Mouse (Mus musculus): ENCODE measurements around the gene 5730409E04Rik.

5730409E04Rik gene

DNA sequence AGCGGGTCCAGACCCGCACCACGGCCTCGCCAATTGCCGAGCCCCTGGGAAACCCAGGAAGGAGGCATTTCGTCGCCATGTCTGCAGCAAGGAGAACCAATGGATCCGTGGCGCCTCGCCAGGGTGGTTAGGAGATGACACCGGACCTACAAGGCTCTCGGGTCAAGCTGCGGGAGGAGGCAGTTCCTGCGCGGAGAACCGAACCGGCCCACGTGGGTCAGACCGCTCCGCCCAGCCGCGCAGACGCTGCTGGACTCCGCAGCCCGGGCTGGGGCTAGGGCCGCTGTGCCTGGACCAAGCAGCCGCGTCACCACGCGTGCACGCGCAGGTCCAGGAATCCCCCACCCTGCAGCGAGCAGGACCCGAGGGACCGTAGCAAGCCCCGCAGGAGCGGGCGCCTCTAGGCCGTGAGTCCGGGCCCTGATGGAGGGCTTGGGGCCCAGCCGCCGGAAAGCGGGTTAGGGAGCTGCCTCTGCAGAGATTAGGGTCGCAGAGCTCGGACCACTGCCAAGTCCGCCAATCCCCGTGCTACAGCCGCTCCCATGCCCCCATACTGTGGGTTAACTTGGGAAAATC is at the start of gene 5730409E04Rik:
Gene 5730409E04Rik, plus strand, starts transcription at position 213 of the 576 bp plus-strand sequence.
- peak; percentile 91 for DNase-seq

DNA sequence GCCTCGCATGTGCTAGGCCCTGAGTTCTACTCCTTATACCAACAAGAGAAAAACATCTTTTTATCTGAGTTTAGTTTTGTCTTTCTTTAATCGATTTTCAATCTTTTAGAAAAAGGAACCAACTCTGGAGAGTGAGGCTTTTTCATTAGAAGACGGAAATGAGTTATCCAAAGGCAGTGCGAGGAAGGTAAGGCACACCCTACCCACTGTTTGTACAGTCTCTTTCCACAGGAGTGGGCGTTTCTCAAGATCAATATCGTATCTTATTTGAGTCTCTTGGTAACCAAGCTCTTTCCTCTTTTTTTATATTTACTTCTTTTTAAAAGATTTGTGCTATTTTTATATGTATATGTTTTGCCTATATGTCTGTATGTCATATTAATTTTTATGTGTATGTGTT is 45.8 kb upstream of the 5730409E04Rik start:
- no peak for DNase-seq

DNA sequence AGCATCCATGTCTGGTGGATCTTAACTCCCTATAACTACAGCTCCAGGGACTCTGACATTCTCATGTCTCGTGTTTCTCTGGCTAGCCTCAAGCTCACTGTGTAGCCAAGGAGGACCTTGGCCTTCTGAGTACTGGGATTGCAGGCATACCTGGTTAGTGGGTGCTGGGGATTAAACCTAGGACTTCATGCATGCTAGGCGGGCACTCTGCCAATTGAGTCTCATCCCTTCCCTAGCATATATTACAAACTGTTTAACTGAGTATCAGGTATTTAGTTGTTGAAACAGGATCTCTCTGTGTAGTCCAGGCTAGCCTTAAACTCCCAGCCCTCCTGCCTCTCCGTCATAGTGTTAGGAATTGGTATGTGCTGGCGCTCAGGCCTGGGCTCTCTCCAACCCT is 42.4 kb upstream of the 5730409E04Rik start:
- DNase-seq, result no peak

DNA sequence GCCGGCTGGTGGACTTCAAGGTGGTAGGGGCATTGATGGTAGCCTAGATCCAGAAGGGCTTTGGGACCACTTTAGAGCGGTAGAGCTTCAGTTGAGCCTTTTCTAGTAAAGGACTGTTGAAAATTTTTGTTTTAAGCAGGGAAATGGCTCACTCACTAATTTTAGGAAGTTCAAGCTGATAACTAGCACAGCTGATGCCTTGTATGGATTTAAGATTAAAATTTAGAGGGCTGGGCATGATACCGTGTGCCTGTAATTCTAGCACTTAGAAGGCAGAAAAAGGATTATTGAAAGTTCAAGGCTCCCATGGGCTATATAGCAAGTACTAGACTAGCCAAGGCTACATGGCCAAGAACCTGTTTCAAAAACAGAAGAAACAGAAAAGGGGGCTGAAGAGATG is 39.8 kb upstream of the 5730409E04Rik start:
- DNase-seq, result no peak

DNA sequence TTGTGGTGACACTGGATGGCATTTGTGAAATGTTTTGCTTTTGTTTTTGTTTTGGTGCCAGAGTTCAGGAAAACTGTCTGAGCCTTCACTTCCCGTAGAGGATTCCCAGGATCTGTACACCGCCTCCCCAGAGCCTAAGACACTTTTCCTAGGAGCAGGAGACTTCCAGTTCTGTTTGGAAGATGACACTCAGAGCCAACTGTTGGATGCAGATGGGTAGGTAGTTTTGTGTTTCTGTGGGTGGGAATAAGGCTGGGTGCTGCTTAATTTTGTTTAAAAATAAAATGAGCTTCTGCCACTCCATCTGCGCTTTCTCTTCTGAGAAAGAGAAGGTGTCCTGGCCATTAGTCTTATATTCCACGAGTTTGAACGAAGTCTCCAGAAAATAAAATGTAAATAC is 33.3 kb upstream of the 5730409E04Rik start:
- DNase-seq, result peak; percentile 76

DNA sequence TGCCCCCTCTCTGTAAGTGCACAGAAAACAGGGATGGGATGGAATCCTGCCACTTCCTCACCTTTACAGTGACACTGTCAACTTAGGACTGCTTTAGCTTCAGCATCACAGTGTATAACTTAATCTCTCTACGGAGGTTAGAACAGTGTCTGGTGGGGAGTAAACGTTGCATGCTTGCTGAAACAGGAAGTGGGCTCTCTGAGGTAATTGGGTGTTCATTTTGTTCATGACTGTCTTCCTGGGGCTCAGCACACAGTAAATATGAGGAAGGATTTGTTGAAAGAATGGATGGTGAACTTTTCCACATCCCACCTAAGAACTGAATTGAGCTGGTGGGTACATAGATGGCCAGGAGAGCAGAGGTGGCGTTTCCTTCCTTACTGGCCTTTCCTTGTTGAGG is 31.7 kb upstream of the 5730409E04Rik start:
- no peak for DNase-seq

DNA sequence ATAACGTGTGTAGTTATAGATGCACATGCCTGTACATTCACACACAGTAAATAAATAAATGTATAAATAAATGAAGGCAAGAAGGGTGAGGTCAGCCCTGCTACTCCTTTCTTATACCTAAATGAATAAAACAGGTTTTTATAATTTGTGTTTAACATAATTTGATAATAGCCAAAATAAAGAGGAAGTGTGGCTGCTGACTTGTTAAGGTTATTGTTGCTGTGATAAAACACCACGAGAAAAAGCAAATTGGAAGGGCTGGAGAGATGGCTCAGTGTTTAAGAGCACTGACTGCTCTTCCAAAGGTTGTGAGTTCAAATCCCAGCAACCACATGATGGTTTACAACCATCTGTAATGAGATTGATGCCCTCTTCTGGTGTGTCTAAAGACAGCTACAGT is 30.5 kb upstream of the 5730409E04Rik start:
- no peak for DNase-seq

DNA sequence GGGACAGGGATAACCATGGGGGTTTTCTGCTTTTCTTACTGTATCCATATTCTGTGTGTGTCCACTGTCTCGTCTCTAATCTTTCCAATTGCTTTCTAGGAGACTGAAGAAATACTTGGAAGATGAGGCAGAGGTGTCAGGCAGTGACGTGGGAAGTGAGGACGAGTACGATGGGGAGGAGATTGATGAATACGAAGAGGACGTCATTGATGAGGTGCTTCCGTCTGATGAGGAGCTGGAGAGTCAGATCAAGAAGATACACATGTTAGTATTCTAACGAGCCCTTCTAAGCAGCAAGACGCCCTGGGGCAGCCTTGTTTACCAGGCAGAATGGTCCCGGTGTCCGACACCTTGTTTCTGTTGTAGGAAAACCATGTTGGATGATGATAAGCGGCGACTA is 23.9 kb upstream of the 5730409E04Rik start:
- DNase-seq, result no peak

DNA sequence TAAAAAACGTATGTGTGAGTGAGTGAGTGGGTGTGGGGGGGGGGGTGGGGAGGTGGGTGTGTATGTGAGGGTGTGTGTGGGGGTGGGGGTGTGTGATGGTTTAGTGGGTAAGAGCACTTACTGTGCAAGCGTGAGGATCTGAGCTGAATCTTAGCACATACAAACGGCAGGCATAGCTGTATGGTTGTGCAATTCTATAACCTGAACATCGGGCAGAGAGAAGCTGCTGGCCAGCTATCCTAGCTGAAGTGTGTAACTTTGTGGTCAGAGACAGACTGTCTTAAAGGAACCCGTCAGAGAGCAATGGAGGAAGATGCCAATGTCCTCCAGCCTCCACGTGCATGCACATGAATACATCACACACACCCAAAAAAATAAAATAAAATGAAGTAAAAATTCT is 17.6 kb upstream of the 5730409E04Rik start:
- DNase-seq, result no peak

DNA sequence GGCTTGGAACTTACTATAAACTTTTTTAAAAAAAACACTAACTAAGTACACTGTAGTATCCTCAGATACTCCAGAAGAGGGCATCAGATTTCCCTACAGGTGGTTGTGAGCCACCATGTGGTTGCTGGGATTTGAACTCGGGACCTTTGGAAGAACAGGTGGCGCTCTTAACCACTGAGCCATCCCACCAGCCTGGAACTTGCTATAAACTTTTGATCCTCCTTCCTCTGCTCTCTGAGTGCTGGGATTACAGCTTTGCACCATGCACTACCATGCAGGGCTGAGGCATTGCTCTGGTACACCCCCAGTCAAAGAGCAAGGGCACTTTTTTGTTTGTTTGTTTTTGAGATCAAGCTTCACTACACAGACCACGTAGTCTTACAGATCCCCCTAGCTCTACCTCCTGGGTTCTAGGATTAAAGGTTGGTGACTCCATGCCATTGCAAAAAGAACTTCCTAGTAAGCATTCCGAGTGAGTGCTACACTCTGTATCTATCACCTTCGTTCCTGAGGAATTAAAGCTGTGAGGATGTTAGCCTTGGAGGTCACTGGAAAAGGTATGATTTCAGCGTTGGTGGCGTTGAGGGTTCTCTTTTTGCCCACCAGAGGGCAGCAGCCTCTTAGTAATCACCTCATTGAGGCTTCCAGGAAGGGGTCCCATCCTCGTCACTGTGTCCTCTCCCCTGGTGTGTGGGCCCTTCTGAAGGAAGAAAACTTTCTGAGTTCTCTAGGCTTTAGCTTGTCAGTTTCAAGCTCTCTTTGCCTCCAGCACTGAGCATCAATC is 9.5 kb upstream of the 5730409E04Rik start:
- DNase-seq, result no peak

DNA sequence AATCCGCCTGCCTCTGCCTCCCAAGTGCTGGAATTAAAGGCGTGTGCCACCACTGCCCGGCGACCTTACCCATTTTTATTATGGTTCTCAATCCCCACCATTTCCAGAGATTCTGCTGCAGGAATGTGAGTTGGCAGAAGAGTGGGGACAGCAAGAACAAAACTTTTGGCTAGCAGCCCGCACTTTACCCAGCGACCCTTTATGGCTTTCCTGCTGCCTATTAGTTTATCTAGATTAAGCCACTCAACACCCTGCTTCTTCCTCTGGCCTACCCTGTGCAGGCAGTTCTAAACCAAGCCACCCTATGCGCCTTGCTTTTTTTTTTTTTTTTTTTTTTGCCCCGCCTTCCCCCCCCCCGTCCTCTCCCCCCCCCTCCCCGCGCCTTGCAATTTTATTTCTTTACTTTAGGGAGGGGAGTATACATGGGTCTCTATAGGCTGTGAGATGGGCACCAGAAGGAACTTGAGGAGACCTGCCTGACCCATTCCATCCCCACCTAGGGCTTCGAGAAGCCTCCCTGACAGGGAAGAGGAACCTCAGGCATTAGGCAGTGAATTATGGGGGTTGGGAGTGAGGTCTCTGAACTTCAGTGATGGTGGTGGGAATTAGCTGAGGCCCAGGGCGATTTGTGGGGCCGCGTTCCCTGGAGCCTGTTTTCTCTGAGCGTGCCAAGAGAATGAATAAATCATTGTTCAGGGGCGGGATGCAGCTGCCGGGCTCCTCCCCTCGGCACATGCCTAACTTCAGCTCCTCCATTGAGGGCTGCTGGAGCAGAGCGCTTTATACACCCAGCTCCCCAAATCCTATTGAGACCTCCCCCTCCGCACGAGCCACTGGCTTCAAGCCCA is 7.8 kb upstream of the 5730409E04Rik start:
- DNase-seq, result peak; percentile 44

DNA sequence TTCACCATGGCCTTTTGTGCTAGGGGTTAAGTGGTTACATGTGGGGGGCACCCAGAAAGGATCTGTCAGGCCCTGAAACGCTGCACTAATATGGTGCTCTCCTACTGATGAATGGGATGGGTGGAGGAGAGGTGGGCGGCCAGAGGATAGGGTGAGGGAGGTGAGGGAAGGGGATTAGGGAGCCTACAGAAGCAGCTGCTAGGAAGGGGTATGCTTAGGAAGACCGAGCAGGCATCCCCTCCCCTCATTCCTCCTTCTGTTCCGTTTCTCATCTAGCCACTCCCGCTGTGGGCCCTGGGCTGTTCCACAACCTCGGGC is 7.2 kb upstream of the 5730409E04Rik start:
- no peak for DNase-seq

DNA sequence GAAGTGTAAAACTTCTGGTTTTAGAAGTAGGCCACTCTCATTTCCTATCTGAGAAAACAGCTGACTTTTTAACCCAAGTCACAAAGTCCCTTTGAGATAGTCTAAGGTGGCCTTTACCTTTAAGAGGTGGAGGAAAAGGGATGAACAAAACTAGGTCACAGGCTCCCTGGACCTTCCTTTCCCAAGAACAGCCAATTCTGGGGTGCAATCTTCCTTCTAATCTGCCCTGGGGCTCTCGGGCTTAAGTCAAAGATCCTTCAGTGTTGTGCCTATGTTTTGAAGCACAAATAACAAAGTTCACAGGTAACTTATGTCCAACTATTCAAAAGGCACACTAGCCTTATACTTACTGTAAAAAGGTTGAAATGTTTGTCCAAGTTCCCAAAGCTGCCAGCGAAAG is 5.5 kb upstream of the 5730409E04Rik start:
- DNase-seq, result no peak

DNA sequence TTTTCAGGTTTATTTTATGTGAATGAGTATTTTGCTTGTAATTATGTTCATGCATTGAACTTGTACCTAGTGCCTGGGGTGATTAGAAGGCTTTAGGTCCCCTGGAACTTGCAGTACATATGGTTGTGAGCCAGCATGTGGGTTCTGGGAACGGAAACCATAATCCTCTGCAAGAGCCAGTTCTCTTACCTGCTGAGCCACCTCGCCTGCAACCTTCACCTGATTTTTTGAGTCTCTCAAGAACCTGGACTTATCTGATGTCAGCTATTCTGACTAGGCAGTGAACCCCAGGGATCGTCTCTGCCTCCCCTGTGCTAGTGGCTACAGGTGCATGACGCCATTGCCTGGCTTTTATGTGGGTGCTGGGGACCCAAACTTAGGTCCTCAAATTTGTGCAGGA is 3.9 kb upstream of the 5730409E04Rik start:
- DNase-seq, result no peak

DNA sequence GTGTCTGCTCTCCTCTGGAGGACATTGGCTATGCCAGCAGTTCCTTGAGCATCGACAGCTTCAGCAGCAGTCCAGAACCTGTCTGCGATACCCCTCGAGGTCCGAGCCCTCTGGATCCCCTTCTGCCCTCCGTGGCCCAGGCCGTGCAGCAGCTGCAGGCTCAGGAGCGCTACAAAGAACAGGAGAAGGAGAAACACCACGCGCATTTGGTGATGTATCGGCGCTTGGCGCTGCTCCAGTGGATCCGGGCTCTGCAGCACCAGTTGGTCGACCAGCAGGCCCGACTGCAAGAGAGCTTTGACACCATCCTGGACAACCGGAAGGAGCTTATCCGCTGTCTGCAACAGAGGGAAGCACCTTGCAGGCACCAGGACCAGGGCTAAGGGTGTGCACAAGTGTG is 2.4 kb downstream of the 5730409E04Rik start:
- DNase-seq, result peak; percentile 28

DNA sequence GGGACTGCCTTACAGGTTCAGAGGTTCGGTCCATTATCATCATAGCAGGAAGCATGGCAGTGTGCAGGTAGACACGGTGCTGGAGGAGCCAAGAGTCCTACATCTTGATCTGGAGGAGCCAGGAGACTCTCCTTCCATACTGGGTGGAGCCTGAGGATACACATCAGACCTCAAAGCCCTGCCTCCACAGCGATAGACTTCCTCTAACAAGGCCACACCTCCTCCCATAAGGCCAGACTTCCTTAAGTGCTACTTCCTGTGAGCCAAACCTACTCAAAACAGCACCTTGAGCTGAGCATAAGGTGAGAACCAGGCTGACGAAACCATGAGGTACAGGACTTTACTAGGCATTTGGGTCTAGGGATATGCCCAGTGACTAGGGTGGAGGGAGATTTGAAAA is 6.7 kb downstream of the 5730409E04Rik start:
- no peak for DNase-seq

DNA sequence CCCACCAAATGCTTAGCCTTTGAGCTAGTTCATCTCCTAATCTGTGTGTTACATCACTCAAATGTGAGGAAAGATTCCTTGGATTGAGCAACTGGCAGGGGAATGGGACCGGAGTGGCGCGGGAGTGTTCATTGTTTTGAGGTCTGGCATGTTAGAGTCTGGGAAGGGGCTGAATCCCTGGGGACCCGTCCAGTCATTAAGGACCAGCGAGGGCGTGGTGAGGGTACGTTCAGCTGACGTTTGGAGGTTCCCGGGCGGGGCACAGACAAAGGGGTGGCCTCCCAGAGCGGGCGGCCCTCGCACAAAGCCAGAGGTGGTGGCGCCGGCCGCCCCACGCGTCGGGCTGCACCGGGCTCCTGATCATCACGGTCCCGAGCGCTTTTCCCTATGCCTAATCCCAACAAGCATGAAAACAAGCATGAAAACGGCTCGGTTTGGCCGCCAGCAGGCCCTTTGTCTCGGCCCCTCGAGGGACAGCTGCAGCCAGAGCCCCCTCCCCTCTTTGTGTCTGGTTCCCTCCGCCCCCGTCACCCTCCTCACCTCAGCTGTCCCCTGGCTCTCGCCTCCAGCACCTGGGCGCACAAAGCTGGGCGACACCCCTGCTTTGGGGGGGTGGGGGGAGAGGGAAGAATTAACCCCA is 10.2 kb downstream of the 5730409E04Rik start:
- DNase-seq, result no peak

DNA sequence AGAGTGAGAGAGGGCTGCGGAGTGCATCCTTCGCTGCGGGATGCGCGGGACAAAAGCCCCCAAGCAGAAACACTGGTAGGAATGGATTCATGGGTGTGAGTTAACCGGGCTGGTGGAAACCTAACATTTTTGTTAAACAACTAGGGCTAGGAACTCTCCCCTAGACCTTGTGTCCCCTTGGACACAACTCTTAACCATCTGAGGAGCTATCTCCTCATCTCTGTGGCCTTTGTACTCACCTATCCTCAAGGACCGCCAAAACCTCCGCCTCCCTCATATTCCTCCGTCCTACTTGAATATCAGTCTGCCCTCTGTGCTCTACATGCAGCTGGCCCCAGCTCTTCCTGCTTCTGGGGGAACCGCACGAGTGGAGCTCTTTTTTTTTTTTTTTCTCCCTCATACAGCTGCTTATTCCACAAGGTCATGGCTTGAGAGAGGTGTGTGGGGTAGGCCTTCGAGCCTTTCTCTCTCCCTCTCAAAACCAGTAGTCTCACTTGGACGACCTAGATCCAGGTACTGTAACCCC is 10.8 kb downstream of the 5730409E04Rik start:
- DNase-seq, result no peak

DNA sequence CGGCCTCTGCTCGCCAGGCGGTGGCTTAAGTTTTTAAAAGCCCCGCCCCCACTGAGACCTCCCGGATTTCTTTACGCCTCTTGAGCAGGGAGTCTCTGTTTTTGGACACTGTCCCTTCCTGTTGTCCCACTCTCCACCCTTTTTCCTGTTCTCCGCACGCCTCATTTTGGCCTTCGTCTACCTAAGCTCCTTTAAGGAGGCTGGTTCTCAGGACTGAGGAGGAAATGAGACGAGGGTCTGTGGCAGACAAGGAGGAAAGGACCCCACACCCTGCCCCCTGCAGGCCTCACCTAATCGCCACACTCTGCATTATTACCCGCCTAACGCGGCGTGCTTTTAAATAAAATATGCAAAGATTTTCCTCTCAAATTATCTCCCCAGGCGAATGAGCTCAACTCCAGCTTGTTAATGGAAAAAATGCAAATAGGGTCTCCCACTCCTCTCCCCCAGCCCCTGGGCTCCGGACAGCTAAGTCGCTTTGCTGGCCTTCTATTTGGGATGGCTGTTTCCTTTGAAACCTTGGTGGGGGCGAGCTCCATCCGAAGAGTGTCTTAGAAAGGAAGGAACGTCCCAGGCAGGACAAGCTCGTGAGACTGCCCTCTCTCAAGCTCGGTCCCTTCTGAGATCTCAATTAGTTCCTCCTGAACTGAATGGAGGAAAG is 17.5 kb downstream of the 5730409E04Rik start:
- no peak for DNase-seq

DNA sequence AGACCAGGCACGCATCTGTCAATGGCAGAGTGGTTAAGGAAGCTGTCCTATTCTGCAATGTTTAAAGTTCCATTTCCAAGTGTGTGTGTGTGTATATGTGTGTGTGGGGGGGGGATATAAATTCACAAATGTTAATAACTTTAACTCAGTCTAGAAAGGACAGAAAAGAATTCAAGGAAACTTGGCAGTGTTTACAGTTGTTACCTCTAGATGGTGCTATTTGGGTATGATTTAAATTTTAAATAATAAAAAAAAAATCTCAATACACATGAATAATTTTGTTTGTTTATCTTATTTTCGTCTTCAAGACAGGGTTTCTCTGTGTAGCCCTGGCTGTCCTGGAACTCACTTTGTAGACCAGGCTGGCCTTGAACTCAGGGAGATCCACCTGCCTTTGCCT is 22.3 kb downstream of the 5730409E04Rik start:
- DNase-seq, result no peak

DNA sequence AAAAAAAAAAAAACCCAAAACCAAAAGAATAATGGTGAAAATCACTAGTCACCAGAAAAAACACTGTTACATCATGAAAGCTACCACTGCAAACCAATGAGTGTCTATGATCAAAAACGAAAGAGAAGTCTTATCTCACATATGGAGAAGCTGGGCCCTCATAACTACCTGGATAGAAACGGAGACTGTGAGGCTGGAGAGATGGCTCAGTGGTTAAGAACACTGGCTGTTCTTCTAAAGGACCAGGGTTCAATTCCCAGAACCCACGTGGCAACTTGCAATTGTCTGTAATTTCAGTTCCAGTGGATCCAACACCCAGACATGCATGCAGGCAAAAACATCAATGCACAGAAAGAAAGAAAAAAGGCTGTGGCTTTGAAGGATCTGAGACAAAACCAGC is 23.1 kb downstream of the 5730409E04Rik start:
- no peak for DNase-seq

DNA sequence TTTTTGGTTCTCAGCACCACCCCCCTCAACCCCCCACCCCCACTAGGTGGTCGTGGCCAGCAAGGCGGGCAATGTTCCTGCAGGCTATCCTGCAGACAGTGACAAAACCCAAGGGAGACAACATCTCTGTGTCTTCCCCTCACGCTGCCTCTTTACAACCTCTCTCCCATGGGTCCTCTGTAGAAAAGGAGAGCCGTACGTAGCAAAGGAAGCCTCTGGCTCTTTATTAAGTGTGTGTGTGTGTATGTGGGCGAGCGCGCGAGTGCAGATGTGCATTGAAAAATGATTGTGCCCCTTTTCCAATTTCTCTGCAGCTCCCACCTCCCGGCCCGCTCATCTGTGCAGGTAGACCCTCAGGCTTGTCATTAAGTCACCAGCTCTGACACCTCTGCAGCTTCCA is 26.7 kb downstream of the 5730409E04Rik start:
- no peak for DNase-seq

DNA sequence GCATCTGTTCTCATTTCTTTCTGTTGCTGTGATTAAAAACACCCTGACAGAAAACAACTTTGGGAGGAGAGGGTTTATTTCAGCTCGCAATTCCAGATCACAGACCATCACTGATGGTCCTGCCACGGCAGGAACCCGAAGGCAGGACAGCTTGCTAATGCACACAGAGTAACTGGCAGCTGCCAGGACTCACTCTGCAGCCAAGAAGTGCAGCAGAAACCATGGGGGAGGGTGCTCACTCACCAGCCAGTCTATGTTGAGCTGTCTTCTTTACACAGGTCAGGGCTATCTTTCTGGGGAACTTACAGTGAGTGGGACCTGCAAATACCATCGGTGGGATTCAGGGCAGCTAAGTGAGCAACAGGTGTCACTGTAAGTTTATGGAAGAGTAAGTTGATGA is 27.8 kb downstream of the 5730409E04Rik start:
- peak; percentile 9 for DNase-seq
